ENCODE assay signal across 8 mouse cellular contexts in genomic region chr12:73952879-73953278, GRCm38 (mm10). TPM values are rescaled to one million over a fixed set of nuclear protein-coding genes. Genes with fewer than 3 reads are reported as not detected.
DNase-seq lines count a peak whose midpoint lies in the region; ATAC-seq and TF ChIP-seq lines count a peak whose summit lies in the region.

No protein-coding gene starts in this region.

- no peaks in the 10 kb centered on the region for H3K9me3 ChIP-seq in forebrain, embryonic 14.5 days (replicated peaks; ENCODE audit: control insufficient read depth, low read length)
- no peaks in the 10 kb centered on the region for H3K9me3 ChIP-seq in liver, embryonic 16.5 days (replicated peaks; ENCODE audit: control insufficient read depth, low read length)
- H3K9me3 ChIP-seq in neural tube, embryonic 15.5 days (replicated peaks) = no peaks in the 10 kb centered on the region

- H3K4me3 ChIP-seq in gastrocnemius, adult 2 months = peak overlapping the region; percentile 62
- H3K4me3 ChIP-seq in forebrain, embryonic 14.5 days (ENCODE audit: low read depth, low read length) = peak overlapping the region; percentile 20
- peak overlapping the region; percentile 49 for H3K4me3 ChIP-seq in liver, embryonic 16.5 days (ENCODE audit: low read depth, low read length)
- peak overlapping the region; percentile 33 for H3K4me3 ChIP-seq in neural tube, embryonic 15.5 days (replicated peaks)

- H3K4me2 ChIP-seq in forebrain, embryonic 14.5 days (ENCODE audit: low read length) = peak overlapping the region; percentile 47
- peak overlapping the region; percentile 67 for H3K4me2 ChIP-seq in liver, embryonic 16.5 days (ENCODE audit: low read depth, low read length)
- H3K4me2 ChIP-seq in neural tube, embryonic 15.5 days = peak overlapping the region; percentile 60

- H3K9ac ChIP-seq in forebrain, embryonic 14.5 days (ENCODE audit: low read length) = peak overlapping the region; percentile 23; the same call in 1 of the 2 replicates
- H3K9ac ChIP-seq in liver, embryonic 16.5 days (ENCODE audit: low read depth, low read length) = peak overlapping the region; percentile 37
- H3K9ac ChIP-seq in neural tube, embryonic 15.5 days (replicated peaks) = peak overlapping the region; percentile 23

- DNase-seq in gastrocnemius, adult 2 months = no peak
- DNase-seq in gastrocnemius, postnatal 25 days = no peak
- DNase-seq in brain, adult 2 months (ENCODE audit: low read depth, low spot score) = peak; percentile 58
- peak; percentile 67 for DNase-seq in forebrain, embryonic 14.5 days (ENCODE audit: low spot score)
- peak; percentile 42 for DNase-seq in yolk sac, embryonic 10.5 days (ENCODE audit: low spot score)

- no peaks in the 10 kb centered on the region; the same call in 1 of the 2 replicates for H3K4me1 ChIP-seq in forebrain, embryonic 14.5 days (ENCODE audit: control insufficient read depth, insufficient read depth, low read length)
- no peaks in the 10 kb centered on the region; the same call in 1 of the 2 replicates for H3K4me1 ChIP-seq in liver, embryonic 16.5 days (ENCODE audit: control insufficient read depth, low read depth, low read length)
- peaks cover 20% of the 10 kb centered on the region for H3K4me1 ChIP-seq in neural tube, embryonic 15.5 days

- H3K27ac ChIP-seq in gastrocnemius, adult 2 months = no peak overlapping the region
- H3K27ac ChIP-seq in forebrain, embryonic 14.5 days (ENCODE audit: low read depth, low read length) = no peak overlapping the region
- no peak overlapping the region for H3K27ac ChIP-seq in liver, embryonic 16.5 days (ENCODE audit: low read length)
- no peak overlapping the region for H3K27ac ChIP-seq in neural tube, embryonic 15.5 days (replicated peaks)

- TF ChIP-seq CTCF in gastrocnemius, adult 2 months (IDR thresholded peaks at IDR 0.05) = no peak

- intact Hi-C loops in gastrocnemius, adult 2 months (cut with DNase I) = no loop called here

- peak; percentile 49; the same call in 1 of the 2 replicates for ATAC-seq in forebrain, embryonic 14.5 days
- ATAC-seq in inflammation-experienced regulatory T-cells, adult 6 months = peak; percentile 63
- ATAC-seq in liver, embryonic 16.5 days (ENCODE audit: low read depth) = 0 out of 2 replicates have a peak, but pooled peaks have one; percentile 19
- ATAC-seq in neural tube, embryonic 15.5 days (ENCODE audit: low FRiP score) = peak; percentile 60; the same call in 1 of the 2 replicates

- H3K36me3 ChIP-seq in forebrain, embryonic 14.5 days (ENCODE audit: control insufficient read depth, insufficient read depth, low read length) = 0 out of 2 replicates have a peak, but pooled peaks cover 4% of the 10 kb centered on the region
- no peaks in the 10 kb centered on the region for H3K36me3 ChIP-seq in liver, embryonic 16.5 days (ENCODE audit: control insufficient read depth, insufficient read depth)
- no peaks in the 10 kb centered on the region for H3K36me3 ChIP-seq in neural tube, embryonic 15.5 days

- no peaks in the 10 kb centered on the region for H3K27me3 ChIP-seq in forebrain, embryonic 14.5 days (replicated peaks; ENCODE audit: control insufficient read depth, insufficient read depth, low read length)
- peaks cover 9% of the 10 kb centered on the region for H3K27me3 ChIP-seq in liver, embryonic 16.5 days (ENCODE audit: control insufficient read depth, insufficient read depth, low read depth, low read length)
- no peaks in the 10 kb centered on the region for H3K27me3 ChIP-seq in neural tube, embryonic 15.5 days (replicated peaks)

- WGBS in forebrain, embryonic 14.5 days = 8% methylated on average over 15 of the region's 15 CpGs
- WGBS in liver, embryonic 16.5 days (ENCODE audit: insufficient replicate concordance) = 19% methylated on average over 15 of the region's 15 CpGs
- WGBS in neural tube, embryonic 15.5 days = 9% methylated on average over 15 of the region's 15 CpGs

RNA-seq across cellular contexts. Expression of gene Snapc1, which starts 11.4 kb away (rescaled TPM):
- total RNA-seq in gastrocnemius, adult 2 months (2021) = 1 to 10 TPM; 3.9 to 8.8 TPM
- 1 to 10 TPM; 4.6 to 5.0 TPM for total RNA-seq in gastrocnemius, postnatal 25 days (2021)
- 26.0 and 38.4 TPM in 2 replicates for polyA plus RNA-seq in forebrain, embryonic 14.5 days (2014; fragmentation: Nextera tagmentation; extraction: Ambion mirVana)
- 10 to 100 TPM; 16.6 to 25.3 (median 22.1) TPM for polyA plus RNA-seq in inflammation-experienced regulatory T-cells, adult 6 months (2017; shearing (Covaris generic))
- polyA plus RNA-seq in liver, embryonic 16.5 days (2015; fragmentation: Nextera tagmentation; extraction: Ambion mirVana) = 4.5 and 5.0 TPM in 2 replicates
- 33.5 and 35.1 TPM in 2 replicates for polyA plus RNA-seq in neural tube, embryonic 15.5 days (2015; fragmentation: Nextera tagmentation; extraction: Ambion mirVana)

RNA-seq across cellular contexts. Expression of gene Gm49321, which starts 15.4 kb away (rescaled TPM):
- total RNA-seq in gastrocnemius, adult 2 months (2021) = 1 to 10 TPM; 1.5 to 2.5 TPM
- total RNA-seq in gastrocnemius, postnatal 25 days (2021) = 1 to 10 TPM; 3.0 to 3.6 TPM
- 13.6 and 19.3 TPM in 2 replicates for polyA plus RNA-seq in forebrain, embryonic 14.5 days (2014; fragmentation: Nextera tagmentation; extraction: Ambion mirVana)
- polyA plus RNA-seq in inflammation-experienced regulatory T-cells, adult 6 months (2017; shearing (Covaris generic)) = 10 to 100 TPM; 12.6 to 21.2 (median 13.8) TPM
- polyA plus RNA-seq in liver, embryonic 16.5 days (2015; fragmentation: Nextera tagmentation; extraction: Ambion mirVana) = 3.0 and 3.9 TPM in 2 replicates
- polyA plus RNA-seq in neural tube, embryonic 15.5 days (2015; fragmentation: Nextera tagmentation; extraction: Ambion mirVana) = 22.6 and 23.1 TPM in 2 replicates

RNA-seq across cellular contexts. Expression of gene Syt16, which starts 44.6 kb away (rescaled TPM):
- not detected for total RNA-seq in gastrocnemius, adult 2 months (2021)
- total RNA-seq in gastrocnemius, postnatal 25 days (2021) = not detected
- 53.7 and 68.4 TPM in 2 replicates for polyA plus RNA-seq in forebrain, embryonic 14.5 days (2014; fragmentation: Nextera tagmentation; extraction: Ambion mirVana)
- not detected for polyA plus RNA-seq in inflammation-experienced regulatory T-cells, adult 6 months (2017; shearing (Covaris generic))
- 0.12 TPM in 1 of 2 replicates, not detected in the other for polyA plus RNA-seq in liver, embryonic 16.5 days (2015; fragmentation: Nextera tagmentation; extraction: Ambion mirVana)
- 66.3 and 78.5 TPM in 2 replicates for polyA plus RNA-seq in neural tube, embryonic 15.5 days (2015; fragmentation: Nextera tagmentation; extraction: Ambion mirVana)

RNA-seq across cellular contexts. Expression of gene Hif1a, which starts 51.7 kb away (rescaled TPM):
- total RNA-seq in gastrocnemius, adult 2 months (2021) = 10 to 100 TPM; 15.6 to 16.5 TPM
- total RNA-seq in gastrocnemius, postnatal 25 days (2021) = 10 to 100 TPM; 15.9 to 16.7 TPM
- 87.2 and 95.6 TPM in 2 replicates for polyA plus RNA-seq in forebrain, embryonic 14.5 days (2014; fragmentation: Nextera tagmentation; extraction: Ambion mirVana)
- 10 to 100 TPM; 76.4 to 90.9 (median 87.6) TPM for polyA plus RNA-seq in inflammation-experienced regulatory T-cells, adult 6 months (2017; shearing (Covaris generic))
- 11.8 and 12.0 TPM in 2 replicates for polyA plus RNA-seq in liver, embryonic 16.5 days (2015; fragmentation: Nextera tagmentation; extraction: Ambion mirVana)
- 74.0 and 74.1 TPM in 2 replicates for polyA plus RNA-seq in neural tube, embryonic 15.5 days (2015; fragmentation: Nextera tagmentation; extraction: Ambion mirVana)

Comparison
In these comparisons a context has a peak if more than half of its experiments do, and no peak if none do; other contexts are left out.
1. DNase-seq: peak in brain, adult 2 months (single experiment), forebrain, embryonic 14.5 days (single experiment) and yolk sac, embryonic 10.5 days (single experiment); none in gastrocnemius, adult 2 months (single experiment) and gastrocnemius, postnatal 25 days (single experiment).
2. RNA of gene Syt16, which starts 44.6 kb away (polyA plus RNA-seq): 66.3 to 78.5 TPM in neural tube, embryonic 15.5 days and 53.7 to 68.4 TPM in forebrain, embryonic 14.5 days; 0.12 TPM in liver, embryonic 16.5 days and not detected in inflammation-experienced regulatory T-cells, adult 6 months; every median in the first group is over 10 times any median in the second.
3. Peak in every context shown above with its lines, with median percentiles within 50 percentile points of each other: H3K4me3 ChIP-seq, ATAC-seq, H3K4me2 ChIP-seq and H3K9ac ChIP-seq.